Mouse (Mus musculus) ES-E14 (cell line): Measurements from ENCODE around the gene Hibch.

Source experiments
- MAFK ChIP-seq: IDR thresholded peaks from 2 replicates; pipeline ENCODE4 v1.6.1; 2014; ENCODE audit warnings: mild to moderate bottlenecking, low read depth, low read length, inconsistent platforms; ENCODE audit not compliant: insufficient read depth
- ZNF384 ChIP-seq: IDR thresholded peaks from 2 replicates; pipeline ENCODE4 v1.6.1; 2012; ENCODE audit warnings: low read depth, low read length, inconsistent platforms

- no peak for TF ChIP-seq MAFK
- no peak for TF ChIP-seq ZNF384
Observed at GRCm38 (mm10) chr1:52963097-52963496, 118.4 kb downstream of the Hibch start.
